Mouse (Mus musculus) heart, postnatal 0 days (tissue): ENCODE data around the gene Snx29.

ENCODE experiments used
- CTCF ChIP-seq: IDR thresholded peaks from 2 replicates; pipeline ENCODE4 v1.5.1; 2016; ENCODE audit warnings: antibody characterized with exemption, control low read depth, low read depth
- EP300 ChIP-seq: IDR thresholded peaks from 2 replicates; pipeline ENCODE4 v1.6.1; 2016; ENCODE audit warnings: antibody characterized with exemption, low read depth

DNA sequence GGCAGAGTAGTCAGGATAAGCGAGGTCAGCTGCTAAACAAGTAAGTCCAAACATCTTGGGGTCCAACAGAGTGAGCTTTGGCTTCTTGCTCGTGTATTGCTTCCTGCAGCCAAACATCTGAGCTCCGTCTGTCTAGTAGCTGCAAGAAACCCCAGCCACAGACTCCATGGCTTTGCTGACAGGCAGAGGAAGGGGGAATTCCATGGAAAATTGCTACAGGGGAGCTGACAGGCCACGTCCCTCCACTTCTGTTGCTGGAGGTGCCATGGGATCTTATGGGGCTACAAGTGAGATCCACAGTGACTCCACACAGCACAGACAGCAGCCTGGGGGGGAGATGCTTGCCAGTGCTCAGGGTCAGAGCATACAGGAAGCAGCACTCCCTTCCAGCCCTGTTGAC lies 463.1 kb downstream of the Snx29 start:
- TF ChIP-seq CTCF (no peak), EP300 (no peak)
